Mouse (Mus musculus): ENCODE data around the gene Mid1ip1.
A peak's percentile ranks its signal among the peaks of the same experiment; 100 is the strongest.

Gene Mid1ip1

DNA sequence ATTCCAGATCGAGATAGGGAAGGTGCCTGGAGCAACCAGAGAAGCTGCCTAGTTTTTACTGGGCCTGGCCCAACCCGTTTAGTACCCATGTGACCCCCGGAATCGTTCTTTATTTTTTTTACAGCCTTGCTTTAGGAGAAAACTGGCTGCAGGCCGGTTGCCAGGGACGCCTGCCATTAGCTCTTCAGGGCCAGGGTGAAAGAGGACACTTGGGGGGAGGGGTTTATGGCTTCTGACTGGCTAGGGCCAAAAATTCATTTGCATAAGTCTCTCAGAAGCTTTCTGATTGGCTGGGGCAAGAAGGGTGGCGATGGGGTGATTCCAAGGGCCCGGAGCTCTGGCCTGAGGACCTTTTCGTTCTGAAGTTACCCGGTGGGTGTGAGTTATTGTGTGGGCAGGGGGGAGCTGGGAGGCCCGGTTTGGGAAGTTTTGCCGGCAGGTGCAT lies at the start of gene Mid1ip1:
TSS of gene Mid1ip1 (plus strand) at position 318 of the 445 bp plus-strand sequence.
- peak; percentile 77 for DNase-seq

- DNase-seq = no peak
Observed at GRCm38 (mm10) chrX:10694455-10695180, 20.2 kb upstream of the Mid1ip1 start.

DNA sequence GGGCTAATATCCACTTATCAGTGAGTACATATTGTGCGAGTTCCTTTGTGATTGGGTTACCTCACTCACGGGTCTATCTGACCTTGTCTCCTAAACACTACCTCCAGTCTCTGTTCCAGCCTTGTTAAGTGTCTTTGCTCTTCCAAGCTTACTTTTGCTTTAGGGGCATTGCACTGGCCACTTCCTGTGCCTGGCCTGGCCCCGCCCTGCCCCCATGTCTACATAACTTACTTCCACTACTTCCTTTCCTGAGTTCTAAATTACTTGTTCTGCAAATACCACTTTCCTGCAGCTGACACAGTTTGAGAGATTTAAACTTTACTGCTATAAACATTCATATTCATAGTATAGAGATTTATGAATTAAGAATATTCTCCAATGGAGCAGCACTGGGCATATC lies 8.1 kb upstream of the Mid1ip1 start:
- DNase-seq = no peak

DNA sequence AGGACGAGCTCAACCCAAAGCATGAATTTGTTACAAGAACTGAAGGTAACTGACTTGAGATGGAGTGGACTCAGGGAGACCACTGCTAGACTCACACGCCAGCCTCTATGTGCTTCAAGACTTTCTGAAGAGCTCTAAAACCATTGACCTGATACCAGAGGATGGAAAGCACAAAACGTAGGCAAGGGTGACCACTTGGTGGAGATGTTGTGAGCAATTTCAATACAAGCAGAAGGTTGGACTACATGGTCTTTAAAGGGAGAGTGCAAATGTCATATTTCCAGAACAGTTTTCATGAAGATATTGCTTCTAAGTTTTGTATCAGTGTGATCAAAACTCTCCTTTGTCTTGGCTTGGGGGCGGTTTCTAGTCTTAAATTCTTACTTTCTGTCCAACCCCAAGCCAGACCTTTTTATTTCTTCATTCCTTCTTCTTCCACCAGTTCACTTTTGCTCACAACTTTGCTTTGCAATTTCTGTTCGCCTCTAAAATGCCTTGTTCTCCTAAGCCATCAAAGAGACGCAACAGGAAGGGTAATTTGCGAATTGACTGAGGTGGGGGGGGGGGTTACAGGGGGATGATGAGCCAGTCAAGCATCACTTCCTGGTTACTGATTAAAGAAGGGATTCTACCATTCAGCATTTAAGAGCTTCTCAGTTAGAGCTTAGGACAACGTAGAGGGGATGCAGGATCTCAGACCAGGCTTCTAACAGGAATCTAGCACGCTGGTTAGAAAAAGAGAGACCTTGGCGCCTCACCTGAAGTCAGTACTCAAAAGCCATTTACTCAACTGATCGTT lies 775 bp upstream of the Mid1ip1 start:
- DNase-seq = no peak

DNA sequence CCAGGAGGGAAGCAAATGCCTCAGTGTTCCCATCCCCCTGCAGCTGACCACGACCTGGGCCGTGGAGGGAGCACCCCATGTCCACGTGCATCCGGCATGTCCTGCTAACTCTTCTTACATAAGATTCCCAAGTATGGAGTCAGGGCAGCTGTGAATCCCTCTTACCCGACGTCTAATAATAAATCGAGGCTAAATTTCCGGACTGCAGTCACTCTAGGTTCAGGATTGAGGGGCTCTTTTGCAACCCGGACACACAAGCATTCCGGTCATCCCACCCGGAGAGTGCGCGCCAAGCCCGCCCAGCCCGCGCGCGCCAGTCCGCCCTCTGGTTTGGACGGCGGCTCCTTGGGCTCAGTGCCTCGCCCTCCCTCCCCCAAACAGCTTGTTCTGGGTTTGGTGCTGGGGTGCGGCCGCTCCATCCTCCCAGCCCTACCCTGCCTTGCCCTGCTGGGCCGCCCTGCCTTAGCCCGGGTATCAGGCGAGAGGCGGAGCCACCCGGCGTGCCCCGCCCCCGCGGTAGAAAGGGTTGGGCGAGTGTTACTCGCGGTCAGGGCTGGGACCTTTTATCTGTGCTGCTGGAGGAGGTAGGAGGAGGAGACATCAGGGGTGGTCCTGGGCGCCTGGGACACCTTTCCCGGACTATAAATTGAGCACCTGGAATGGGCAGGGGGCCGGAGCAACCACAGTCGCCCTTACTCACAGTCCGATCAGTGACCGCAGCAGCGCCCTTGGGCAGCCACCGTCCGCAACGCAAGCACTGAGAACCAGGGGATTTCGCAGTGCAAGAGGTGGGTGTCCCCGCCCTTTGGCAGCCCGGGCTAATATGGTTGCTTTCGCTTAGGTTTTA lies 2.3 kb downstream of the Mid1ip1 start:
- DNase-seq = peak; percentile 81

DNA sequence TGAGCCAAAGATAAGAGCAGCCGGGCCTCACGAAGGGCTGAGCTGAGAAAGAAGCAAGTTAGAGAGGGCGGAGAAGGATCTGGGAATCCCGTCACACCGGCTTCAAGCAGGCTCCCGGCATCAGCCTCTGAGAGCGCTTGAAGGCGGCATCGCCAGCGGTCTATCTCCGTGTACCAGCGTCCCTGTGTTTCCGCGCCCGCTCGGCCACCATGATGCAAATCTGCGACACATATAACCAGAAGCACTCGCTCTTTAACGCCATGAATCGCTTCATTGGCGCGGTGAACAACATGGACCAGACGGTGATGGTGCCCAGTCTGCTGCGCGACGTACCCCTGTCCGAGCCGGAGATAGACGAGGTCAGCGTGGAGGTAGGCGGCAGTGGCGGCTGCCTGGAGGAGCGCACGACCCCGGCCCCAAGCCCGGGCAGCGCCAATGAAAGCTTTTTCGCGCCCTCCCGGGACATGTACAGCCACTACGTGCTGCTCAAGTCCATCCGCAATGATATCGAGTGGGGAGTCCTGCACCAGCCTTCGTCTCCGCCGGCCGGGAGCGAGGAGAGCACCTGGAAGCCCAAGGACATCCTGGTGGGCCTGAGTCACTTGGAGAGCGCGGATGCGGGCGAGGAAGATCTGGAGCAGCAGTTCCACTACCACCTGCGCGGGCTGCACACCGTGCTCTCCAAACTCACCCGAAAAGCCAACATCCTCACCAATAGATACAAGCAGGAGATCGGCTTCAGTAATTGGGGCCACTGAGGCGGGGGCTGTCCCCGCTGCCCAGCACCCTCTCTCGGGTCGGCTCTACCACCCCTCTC lies 3.4 kb downstream of the Mid1ip1 start:
- peak; percentile 34 for DNase-seq

GRCm38 (mm10) chrX:10718838-10719539 lies 4.2 kb downstream of the Mid1ip1 start:
- peak; percentile 46 for DNase-seq

DNA sequence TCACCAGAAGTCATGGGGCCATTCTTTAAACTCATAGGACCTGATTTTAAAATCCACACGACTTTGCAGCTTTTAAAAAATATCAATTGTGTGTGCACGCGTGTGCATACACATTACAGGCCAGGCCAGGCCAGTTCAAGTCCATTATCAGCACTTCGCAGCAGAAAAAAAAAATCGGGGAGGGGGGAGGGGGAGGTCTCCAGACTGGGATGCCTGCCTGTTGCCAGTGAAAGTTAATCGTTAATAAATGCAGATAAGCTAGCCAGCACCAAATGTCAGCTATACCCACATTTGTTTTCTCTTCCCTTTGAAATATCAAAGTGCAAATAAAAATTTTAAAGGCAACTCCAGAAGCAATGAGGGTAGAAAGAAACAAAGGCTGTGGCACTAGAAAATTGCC lies 5.6 kb downstream of the Mid1ip1 start:
- no peak for DNase-seq

GRCm38 (mm10) chrX:10724571-10724970 lies 9.8 kb downstream of the Mid1ip1 start:
- no peak for DNase-seq

- no peak for DNase-seq
Observed at GRCm38 (mm10) chrX:10729488-10729887, 14.7 kb downstream of the Mid1ip1 start.

GRCm38 (mm10) chrX:10734453-10734852 lies 19.6 kb downstream of the Mid1ip1 start:
- DNase-seq = no peak

DNA sequence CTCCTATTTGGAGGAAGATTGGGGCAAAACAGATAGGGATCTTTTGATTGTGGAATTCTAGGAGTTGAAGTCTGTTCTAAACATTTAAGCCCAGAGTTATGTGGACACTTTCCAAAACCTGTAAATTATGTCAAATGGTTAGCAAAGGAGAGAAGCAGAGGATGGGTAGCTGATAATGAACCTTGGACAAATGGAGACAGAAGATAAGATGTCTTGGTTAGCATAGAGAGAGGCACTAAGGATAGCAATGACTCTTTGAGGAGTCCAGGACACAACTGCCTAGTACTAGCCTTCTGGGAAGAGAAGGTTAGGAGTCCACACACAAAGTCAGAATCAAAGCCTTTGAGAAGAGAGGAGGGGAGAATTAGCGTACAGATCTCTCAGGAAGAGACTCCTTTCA lies 20.1 kb downstream of the Mid1ip1 start:
- no peak for DNase-seq

DNA sequence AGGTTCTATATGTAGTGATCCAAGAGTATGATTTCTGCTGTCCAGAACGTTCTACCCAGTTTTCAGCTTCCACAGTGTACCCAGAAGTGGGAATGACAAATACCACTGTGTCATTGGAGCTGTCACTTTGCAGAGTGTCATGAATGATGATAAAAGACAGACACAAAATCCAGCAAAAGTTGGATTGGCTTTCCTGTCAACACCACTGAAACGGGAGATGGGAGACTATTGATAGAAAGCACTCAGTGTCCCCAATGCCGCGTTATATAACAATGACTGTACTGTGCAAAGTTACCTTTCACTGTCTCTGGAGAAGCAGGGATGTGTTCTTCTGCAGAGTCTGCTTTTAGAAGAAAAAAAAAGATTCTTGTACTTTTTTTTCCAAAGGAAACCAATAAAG lies 44.1 kb downstream of the Mid1ip1 start:
- no peak for DNase-seq

DNA sequence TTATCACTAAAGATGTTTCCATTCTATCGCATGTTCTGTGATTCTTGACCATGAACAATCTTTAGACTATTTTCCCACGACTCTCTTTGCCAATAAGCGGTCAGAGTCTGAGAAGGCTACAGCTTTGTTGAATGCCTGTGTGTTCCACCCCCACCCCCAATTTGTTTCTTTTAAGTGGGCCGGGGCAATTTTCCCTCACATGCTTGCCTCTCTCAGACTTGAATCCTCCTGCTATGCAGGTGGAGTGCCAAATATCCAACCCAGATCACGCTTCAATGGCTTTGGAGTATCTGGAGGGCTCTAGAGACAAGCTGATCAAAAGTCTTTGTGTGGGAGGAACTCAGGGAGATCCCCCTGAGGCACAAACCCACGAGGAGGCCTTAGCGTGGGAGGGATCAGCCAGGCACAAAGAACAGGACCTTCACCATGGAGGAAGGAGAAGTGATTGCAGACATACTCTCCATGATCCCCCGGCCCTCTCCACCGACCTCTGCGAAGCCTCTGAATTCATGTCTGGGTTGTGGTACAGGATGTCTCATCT lies 48.7 kb downstream of the Mid1ip1 start:
- DNase-seq = no peak

Measured in cerebellum, adult 8-10 months (tissue).